28 mouse cellular contexts compared by ENCODE assay signal in genomic region chr6:134988377-134988776, GRCm38 (mm10). TPM values are rescaled to one million over a fixed set of nuclear protein-coding genes. Genes with fewer than 3 reads are reported as not detected.
"Had no signal": no experiment of that assay in that cellular context is flagged by ENCODE, and none has a peak within 500 bp of the region (broad histone marks: within the 10 kb centered on the region; RNA-seq: fewer than 3 reads in every experiment).

No protein-coding gene starts in this region.

- H3K27me3 ChIP-seq: embryonic facial prominence, embryonic 12.5 days; forebrain, embryonic 13.5 days; forebrain, embryonic 15.5 days had no signal

- H3K9ac ChIP-seq: embryonic facial prominence, embryonic 12.5 days; embryonic facial prominence, embryonic 13.5 days; embryonic facial prominence, embryonic 15.5 days; forebrain, embryonic 12.5 days; forebrain, embryonic 13.5 days; forebrain, embryonic 15.5 days; forebrain, postnatal 0 days had no signal

- H3K4me3 ChIP-seq: embryonic facial prominence, embryonic 10.5 days; embryonic facial prominence, embryonic 12.5 days; embryonic facial prominence, embryonic 13.5 days; embryonic facial prominence, embryonic 15.5 days; erythroblast, embryonic 14.5 days; forebrain, embryonic 10.5 days; forebrain, embryonic 12.5 days; forebrain, embryonic 13.5 days; forebrain, embryonic 15.5 days; gastrocnemius, adult 2 months; heart, adult 2 months had no signal

- H3K9me3 ChIP-seq: embryonic facial prominence, embryonic 10.5 days; embryonic facial prominence, embryonic 12.5 days; embryonic facial prominence, embryonic 13.5 days; embryonic facial prominence, embryonic 15.5 days; forebrain, embryonic 10.5 days; forebrain, embryonic 12.5 days; forebrain, embryonic 13.5 days; forebrain, embryonic 15.5 days had no signal

- H3K4me2 ChIP-seq: embryonic facial prominence, embryonic 12.5 days; embryonic facial prominence, embryonic 13.5 days; embryonic facial prominence, embryonic 15.5 days; forebrain, embryonic 12.5 days; forebrain, embryonic 13.5 days; forebrain, embryonic 15.5 days had no signal

- DNase-seq: cerebellum, adult 9-10 months; cerebellum, adult 9-11 months; cerebellum, postnatal 10 days; cerebellum, postnatal 14 days; cerebellum, postnatal 25 days; cerebellum, postnatal 36 days; embryo, embryonic 11 days; forebrain, postnatal 0 days; gastrocnemius, adult 2 months; gastrocnemius, postnatal 10 days; gastrocnemius, postnatal 14 days; gastrocnemius, postnatal 25 days; gastrocnemius, postnatal 36 days; heart, adult 11 months; heart, adult 18-20 months; heart, adult 2 months had no signal

- H3K36me3 ChIP-seq: embryonic facial prominence, embryonic 10.5 days; embryonic facial prominence, embryonic 12.5 days; embryonic facial prominence, embryonic 13.5 days; embryonic facial prominence, embryonic 15.5 days; forebrain, embryonic 10.5 days; forebrain, embryonic 12.5 days; forebrain, embryonic 15.5 days had no signal

- ATAC-seq: forebrain, embryonic 13.5 days; forebrain, embryonic 14.5 days; forebrain, embryonic 15.5 days; forebrain, embryonic 16.5 days; forebrain, postnatal 0 days had no signal

- H3K27ac ChIP-seq: embryonic facial prominence, embryonic 10.5 days; embryonic facial prominence, embryonic 12.5 days; embryonic facial prominence, embryonic 13.5 days; embryonic facial prominence, embryonic 15.5 days; forebrain, embryonic 10.5 days; forebrain, embryonic 12.5 days; forebrain, embryonic 13.5 days; forebrain, embryonic 15.5 days; gastrocnemius, adult 2 months; heart, adult 2 months had no signal

RNA-seq across cellular contexts. Expression of gene Apold1, which starts 6.9 kb away (rescaled TPM):
- total RNA-seq: granulocyte monocyte progenitor cell, adult 5-6 weeks had no signal
